Mouse (Mus musculus) testis, postnatal 14 days (tissue): ENCODE data around the gene Glrx.
"Not testable (repeated sequence)": the region's sequence is repeated elsewhere in the genome, so short reads cannot be mapped to it uniquely, and the experiment has no call there.

Experiments used
- DNase-seq: peaks from one replicate; pipeline ENCODE4 v3.0.0; 2021; ENCODE audit warnings: low spot score

Gene Glrx

GRCm38 (mm10) chr13:75839719-75840481 is at the start of gene Glrx:
Gene Glrx (plus strand): TSS chr13:75839868.
- DNase-seq = peak; percentile 54

- DNase-seq = no peak
These were observed 49.0 kb upstream of the Glrx start for GRCm38 (mm10) chr13:75790550-75791205.

- DNase-seq = no peak
These were observed 45.6 kb upstream of the Glrx start for GRCm38 (mm10) chr13:75793863-75794629.

GRCm38 (mm10) chr13:75797369-75798141 is 42.1 kb upstream of the Glrx start:
- DNase-seq = peak; percentile 78

DNA sequence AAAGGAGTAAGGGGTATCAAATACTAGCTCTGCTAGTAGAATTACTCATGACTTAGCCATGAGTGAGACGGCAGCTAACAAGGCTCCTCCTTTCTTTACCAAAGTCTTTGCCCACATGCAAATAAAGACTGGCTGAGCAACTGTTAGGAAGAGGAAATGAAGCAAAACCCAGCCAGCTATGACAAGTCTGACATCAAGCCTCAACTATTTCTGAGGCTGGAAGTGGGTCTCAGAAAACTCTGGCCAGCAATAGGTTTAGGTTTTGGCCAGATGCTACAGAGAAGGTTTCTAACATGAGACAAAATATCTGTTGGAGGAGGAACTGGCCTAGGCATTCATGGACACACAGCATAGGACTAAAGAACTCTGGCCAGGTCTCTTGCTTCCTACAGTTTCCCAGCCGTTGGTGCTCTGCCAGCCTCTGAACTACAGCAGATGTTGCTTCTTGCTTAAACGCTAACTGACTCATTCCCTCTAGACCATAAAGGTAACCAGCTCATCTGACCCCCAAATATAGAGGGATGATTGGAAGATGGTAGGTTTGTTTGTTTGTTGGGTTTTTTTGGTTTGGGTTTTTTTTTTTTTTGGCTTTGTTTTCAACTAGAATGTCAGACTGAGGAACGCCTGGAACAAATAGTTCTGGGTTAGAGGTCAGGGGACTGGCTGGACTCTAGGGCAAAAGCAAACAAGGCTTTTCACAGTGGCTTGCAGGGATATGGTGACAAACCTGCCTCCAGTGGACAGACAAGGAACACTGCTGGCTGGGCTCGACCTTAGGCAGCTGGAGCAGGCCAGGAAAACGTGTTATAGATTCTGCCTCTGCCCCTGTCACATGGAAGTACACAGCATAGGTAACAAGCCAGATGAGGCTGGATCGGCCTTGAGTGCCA is 41.0 kb upstream of the Glrx start:
- DNase-seq = peak; percentile 37

- no peak for DNase-seq
These were observed 40.2 kb upstream of the Glrx start for GRCm38 (mm10) chr13:75799421-75799820.

GRCm38 (mm10) chr13:75807969-75808368 is 31.7 kb upstream of the Glrx start:
- DNase-seq = no peak

GRCm38 (mm10) chr13:75809957-75810356 is 29.7 kb upstream of the Glrx start:
- DNase-seq = no peak

- no peak for DNase-seq
These were observed 22.5 kb upstream of the Glrx start for GRCm38 (mm10) chr13:75817183-75817582.

- no peak for DNase-seq
These were observed 21.2 kb upstream of the Glrx start for GRCm38 (mm10) chr13:75818486-75818885.

GRCm38 (mm10) chr13:75818945-75819706 is 20.5 kb upstream of the Glrx start:
- no peak for DNase-seq

DNA sequence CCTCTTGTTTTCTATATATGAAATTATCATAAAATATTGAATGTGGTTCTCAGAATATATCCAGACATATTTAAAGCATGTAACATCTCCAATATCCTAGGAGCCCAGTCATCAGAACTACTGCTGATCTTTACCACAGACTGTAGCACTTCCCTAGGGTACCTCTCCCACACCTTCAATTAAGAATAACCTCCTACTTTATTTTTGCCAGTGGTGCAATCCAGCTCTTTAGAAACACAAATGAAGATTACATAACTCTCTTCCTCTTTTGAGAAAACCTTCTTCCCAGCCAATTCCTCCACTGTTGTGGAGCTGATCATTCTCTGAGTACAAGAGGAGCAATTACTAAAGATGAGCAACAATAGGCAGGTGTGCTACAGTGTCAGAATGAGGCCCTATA is 19.8 kb upstream of the Glrx start:
- DNase-seq = no peak

DNA sequence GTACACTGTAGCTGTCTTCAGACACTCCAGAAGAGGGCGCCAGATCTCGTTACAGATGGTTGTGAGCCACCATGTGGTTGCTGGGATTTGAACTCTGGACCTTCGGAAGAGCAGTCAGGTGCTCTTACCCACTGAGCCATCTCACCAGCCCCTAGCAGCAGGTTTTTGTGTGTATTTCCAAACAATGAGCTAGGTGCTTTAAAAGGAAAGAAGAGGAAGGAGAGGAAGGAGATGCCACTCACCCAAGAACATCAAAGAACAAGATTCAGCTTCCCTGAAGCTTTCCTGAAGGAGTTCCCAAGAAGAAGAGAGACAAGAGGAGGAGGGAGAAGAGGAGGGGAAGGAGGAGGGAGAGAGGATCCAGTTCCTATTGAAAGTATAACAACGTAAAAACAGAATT is 17.3 kb upstream of the Glrx start:
- not testable (repeated sequence) for DNase-seq

GRCm38 (mm10) chr13:75823201-75823600 is 16.5 kb upstream of the Glrx start:
- no peak for DNase-seq

GRCm38 (mm10) chr13:75824611-75825319 is 14.9 kb upstream of the Glrx start:
- DNase-seq = no peak

DNA sequence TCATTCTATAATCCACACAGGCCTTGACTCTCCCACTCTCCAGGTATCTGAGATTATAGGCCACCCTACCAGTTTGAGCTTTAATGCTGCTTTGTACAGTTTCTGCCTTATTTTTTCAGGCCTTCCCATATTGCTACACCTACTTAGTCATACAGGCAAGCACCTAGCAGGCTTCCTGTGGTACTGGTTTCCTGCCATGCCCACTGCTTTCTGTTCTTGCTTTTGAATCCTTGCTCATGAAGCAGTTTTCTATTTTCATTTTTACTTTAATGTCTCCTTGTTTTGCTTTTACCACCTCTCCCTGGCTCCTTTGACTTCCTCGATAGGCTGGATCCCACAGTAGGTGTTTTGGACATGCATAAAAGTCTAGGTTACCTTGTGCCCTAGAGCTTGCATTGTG is 14.3 kb upstream of the Glrx start:
- no peak for DNase-seq

GRCm38 (mm10) chr13:75830708-75831107 is 9.0 kb upstream of the Glrx start:
- DNase-seq = no peak

GRCm38 (mm10) chr13:75831710-75832109 is 8.0 kb upstream of the Glrx start:
- DNase-seq = no peak

- no peak for DNase-seq
These were observed 7.0 kb upstream of the Glrx start for GRCm38 (mm10) chr13:75832697-75833096.

- DNase-seq = peak; percentile 29
These were observed 6.2 kb upstream of the Glrx start for GRCm38 (mm10) chr13:75833499-75833898.
